Mouse (Mus musculus) heart, embryonic 16.5 days (tissue): ENCODE results near the gene D5Ertd579e. TPM values are rescaled to one million over a fixed set of nuclear protein-coding genes. Genes with fewer than 3 reads are reported as not detected.

Experiments used
- ATAC-seq: fragments of 200-750 bp; cut with Nextera tagmentation; replicated peaks from 2 replicates; pipeline ENCODE4 v1.8.0; 2017; ENCODE audit warnings: moderate number of reproducible peaks; ENCODE audit not compliant: insufficient read depth, low FRiP score; ENCODE audit errors: extremely low read depth
- H3K27ac ChIP-seq: fragments of 300-500 bp; sonication (generic); 2 replicates; pipeline ENCODE4 v1.5.1; 2014; ENCODE audit warnings: mild to moderate bottlenecking, low read length, control low read depth, moderate library complexity
- H3K27me3 ChIP-seq: fragments of 300-500 bp; sonication (generic); 2 replicates; pipeline ENCODE4 v1.6.1; 2014; ENCODE audit warnings: low read length, mixed read lengths; ENCODE audit not compliant: control insufficient read depth, insufficient read depth
- H3K36me3 ChIP-seq: fragments of 300-500 bp; sonication (generic); 2 replicates; pipeline ENCODE4 v1.6.1; 2014; ENCODE audit not compliant: control insufficient read depth, insufficient read depth
- H3K4me1 ChIP-seq: fragments of 300-500 bp; sonication (generic); 2 replicates; pipeline ENCODE4 v1.6.1; 2014; ENCODE audit warnings: low read length, mixed read lengths; ENCODE audit not compliant: control insufficient read depth, insufficient read depth
- H3K4me2 ChIP-seq: fragments of 300-500 bp; sonication (generic); 2 replicates; pipeline ENCODE4 v1.6.1; 2014; ENCODE audit warnings: low read depth, mild to moderate bottlenecking, control low read depth, low read length
- H3K4me3 ChIP-seq: fragments of 300-500 bp; sonication (generic); 2 replicates; pipeline ENCODE4 v1.5.1; 2014; ENCODE audit warnings: mild to moderate bottlenecking, control low read depth, low read length
- H3K9ac ChIP-seq: fragments of 300-500 bp; sonication (generic); 2 replicates; pipeline ENCODE4 v1.6.1; 2014; ENCODE audit warnings: low read length, control low read depth
- H3K9me3 ChIP-seq: fragments of 300-500 bp; sonication (generic); replicated peaks from 2 replicates; pipeline ENCODE4 v1.6.1; 2016; ENCODE audit warnings: low read length; ENCODE audit not compliant: control insufficient read depth
- WGBS: fragments of 180-500 bp; shearing (Covaris S2); extraction: QIAGEN DNeasy Blood & Tissue Kit; methylation state at CpG from one replicate; pipeline ENCODE4 v1.1.7; 2014; 5-methylcytosine and 5-hydroxymethylcytosine counted together
- polyA plus RNA-seq: library from polyadenylated mRNA; unstranded; fragments of >200 nt; fragmentation: Nextera tagmentation; extraction: Ambion mirVana; gene quantifications from 2 replicates; pipeline ENCODE4 v1.2.1, GENCODE M21; 2015

Gene D5Ertd579e
- polyA plus RNA-seq, 1 experiment from 2014 or later, result 23.0 TPM

- 57% methylated on average over 1 of the region's 1 CpGs for WGBS
- no peak overlapping the region for H3K27ac ChIP-seq
- H3K4me2 ChIP-seq, result no peak overlapping the region
- H3K9me3 ChIP-seq, result no peaks in the 10 kb centered on the region
- H3K36me3 ChIP-seq, result peaks cover 5% of the 10 kb centered on the region
- H3K9ac ChIP-seq, result no peak overlapping the region
- no peak overlapping the region for H3K4me3 ChIP-seq
- peaks cover 26% of the 10 kb centered on the region for H3K4me1 ChIP-seq
- no peak for ATAC-seq
- H3K27me3 ChIP-seq, result no peaks in the 10 kb centered on the region
Observed at GRCm38 (mm10) chr5:36575745-36576144, 120.1 kb downstream of the D5Ertd579e start.

- no peaks in the 10 kb centered on the region for H3K27me3 ChIP-seq
- peaks cover 8% of the 10 kb centered on the region for H3K36me3 ChIP-seq
- no peaks in the 10 kb centered on the region for H3K9me3 ChIP-seq
- peaks cover 23% of the 10 kb centered on the region for H3K4me1 ChIP-seq
- ATAC-seq, result no peak; the same call in 1 of the 2 replicates
- peak overlapping the region; percentile 33 for H3K27ac ChIP-seq
- H3K4me3 ChIP-seq, result no peak overlapping the region
- no peak overlapping the region for H3K4me2 ChIP-seq
- 68% methylated on average over 3 of the region's 3 CpGs for WGBS
- no peak overlapping the region for H3K9ac ChIP-seq
Observed at GRCm38 (mm10) chr5:36575227-36575626, 120.6 kb downstream of the D5Ertd579e start.

- no peak; the same call in 1 of the 2 replicates for ATAC-seq
- WGBS, result 24% methylated on average over 8 of the region's 8 CpGs
- Histone ChIP-seq H3K4me3 (no peak overlapping the region), H3K9ac (peak overlapping the region; percentile 31; the same call in 1 of the 2 replicates), H3K4me2 (0 out of 2 replicates have a peak overlapping the region, but pooled peaks have one; percentile 15), H3K36me3 (peaks cover 8% of the 10 kb centered on the region), H3K9me3 (no peaks in the 10 kb centered on the region), H3K27me3 (no peaks in the 10 kb centered on the region), H3K4me1 (peaks cover 23% of the 10 kb centered on the region), H3K27ac (peak overlapping the region; percentile 33)
Observed at GRCm38 (mm10) chr5:36574147-36574870, 121.5 kb downstream of the D5Ertd579e start.

GRCm38 (mm10) chr5:36573354-36573753, 122.5 kb downstream of the D5Ertd579e start:
- Histone ChIP-seq H3K9me3 (no peaks in the 10 kb centered on the region), H3K4me3 (no peak overlapping the region), H3K36me3 (peaks cover 8% of the 10 kb centered on the region), H3K4me2 (no peak overlapping the region), H3K27me3 (no peaks in the 10 kb centered on the region), H3K9ac (no peak overlapping the region), H3K27ac (no peak overlapping the region), H3K4me1 (peaks cover 23% of the 10 kb centered on the region)
- no peak for ATAC-seq
- 38% methylated on average over 3 of the region's 3 CpGs for WGBS

GRCm38 (mm10) chr5:36571371-36571770, 124.5 kb downstream of the D5Ertd579e start:
- Histone ChIP-seq H3K4me1 (peaks cover 23% of the 10 kb centered on the region), H3K9ac (no peak overlapping the region), H3K36me3 (peaks cover 8% of the 10 kb centered on the region), H3K27ac (no peak overlapping the region), H3K9me3 (no peaks in the 10 kb centered on the region), H3K27me3 (no peaks in the 10 kb centered on the region), H3K4me3 (no peak overlapping the region), H3K4me2 (no peak overlapping the region)
- WGBS, result 90% methylated on average over 16 of the region's 16 CpGs
- ATAC-seq, result no peak

GRCm38 (mm10) chr5:36570546-36571245, 125.1 kb downstream of the D5Ertd579e start:
- H3K4me2 ChIP-seq, result no peak overlapping the region
- H3K36me3 ChIP-seq, result peaks cover 8% of the 10 kb centered on the region
- no peaks in the 10 kb centered on the region for H3K27me3 ChIP-seq
- ATAC-seq, result no peak
- WGBS, result 73% methylated on average over 4 of the region's 4 CpGs
- peaks cover 21% of the 10 kb centered on the region for H3K4me1 ChIP-seq
- no peak overlapping the region for H3K9ac ChIP-seq
- H3K4me3 ChIP-seq, result no peak overlapping the region
- H3K9me3 ChIP-seq, result no peaks in the 10 kb centered on the region
- no peak overlapping the region for H3K27ac ChIP-seq

- no peak for ATAC-seq
Observed at GRCm38 (mm10) chr5:36570098-36570497, 125.7 kb downstream of the D5Ertd579e start.

GRCm38 (mm10) chr5:36568118-36568517, 127.7 kb downstream of the D5Ertd579e start:
- no peak overlapping the region for H3K4me2 ChIP-seq
- peaks cover 8% of the 10 kb centered on the region for H3K36me3 ChIP-seq
- no peaks in the 10 kb centered on the region for H3K27me3 ChIP-seq
- H3K4me1 ChIP-seq, result peaks cover 5% of the 10 kb centered on the region
- ATAC-seq, result no peak
- no peak overlapping the region for H3K9ac ChIP-seq
- 65% methylated on average over 4 of the region's 4 CpGs for WGBS
- H3K27ac ChIP-seq, result no peak overlapping the region
- no peak overlapping the region for H3K4me3 ChIP-seq
- H3K9me3 ChIP-seq, result no peaks in the 10 kb centered on the region

More at GRCm38 (mm10) chr5:36570098-36570497, 125.7 kb downstream of the D5Ertd579e start:
- Histone ChIP-seq H3K27me3 (no peaks in the 10 kb centered on the region), H3K4me3 (no peak overlapping the region), H3K4me1 (peaks cover 16% of the 10 kb centered on the region), H3K27ac (no peak overlapping the region), H3K9me3 (no peaks in the 10 kb centered on the region), H3K36me3 (peaks cover 8% of the 10 kb centered on the region), H3K4me2 (no peak overlapping the region), H3K9ac (no peak overlapping the region)
- 89% methylated on average over 7 of the region's 7 CpGs for WGBS

- no peak overlapping the region for H3K4me3 ChIP-seq
- H3K4me1 ChIP-seq, result peaks cover 7% of the 10 kb centered on the region
- no peak for ATAC-seq
- H3K27me3 ChIP-seq, result no peaks in the 10 kb centered on the region
- no peak overlapping the region for H3K4me2 ChIP-seq
- H3K36me3 ChIP-seq, result peaks cover 8% of the 10 kb centered on the region
- H3K27ac ChIP-seq, result no peak overlapping the region
- H3K9me3 ChIP-seq, result no peaks in the 10 kb centered on the region
- 52% methylated on average over 2 of the region's 2 CpGs for WGBS
- no peak overlapping the region for H3K9ac ChIP-seq
Observed at GRCm38 (mm10) chr5:36567627-36568026, 128.2 kb downstream of the D5Ertd579e start.
